Mouse (Mus musculus) adrenal gland (tissue): Measurements from ENCODE around the gene Homez.

ENCODE experiments used
- intact Hi-C: fragments of 180-260 bp; cut with DNase I; formaldehyde crosslinking; loops from one replicate; pipeline ENCODE4 v1.15.1; 2025

Homez gene

GRCm38 (mm10) chr14:54875844-54876538 lies 5.2 kb upstream of the Homez start:
- intact Hi-C loops = no loop called here

GRCm38 (mm10) chr14:54874165-54874564 lies 3.4 kb upstream of the Homez start:
- intact Hi-C loops = no loop called here

- intact Hi-C loops = no loop called here
Observed at GRCm38 (mm10) chr14:54868026-54868425, 2.7 kb downstream of the Homez start.

- intact Hi-C loops = no loop called here
Observed at GRCm38 (mm10) chr14:54866936-54867335, 3.8 kb downstream of the Homez start.

GRCm38 (mm10) chr14:54866268-54866667 lies 4.5 kb downstream of the Homez start:
- intact Hi-C loops = no loop called here

GRCm38 (mm10) chr14:54865626-54866025 lies 5.1 kb downstream of the Homez start:
- intact Hi-C loops = no loop called here

- intact Hi-C loops = no loop called here
Observed at GRCm38 (mm10) chr14:54864313-54865036, 6.3 kb downstream of the Homez start.

GRCm38 (mm10) chr14:54863501-54864312 lies 7.1 kb downstream of the Homez start:
- intact Hi-C loops = no loop called here

- intact Hi-C loops = no loop called here
Observed at GRCm38 (mm10) chr14:54860511-54860910, 10.2 kb downstream of the Homez start.

- intact Hi-C loops = no loop called here
Observed at GRCm38 (mm10) chr14:54857891-54858290, 12.9 kb downstream of the Homez start.

- intact Hi-C loops = no loop called here
Observed at GRCm38 (mm10) chr14:54856703-54857102, 14.1 kb downstream of the Homez start.

- intact Hi-C loops = no loop called here
Observed at GRCm38 (mm10) chr14:54855726-54856125, 15.0 kb downstream of the Homez start.

- intact Hi-C loops = loop anchor here (2.0 kb wide), 2 partner anchors 95 to 171 kb away; partner anchors contain the start of gene Ngdn
Observed at GRCm38 (mm10) chr14:54843461-54843860, 27.3 kb downstream of the Homez start.

- intact Hi-C loops = no loop called here
Observed at GRCm38 (mm10) chr14:54823716-54824115, 47.0 kb downstream of the Homez start.

- intact Hi-C loops = no loop called here
Observed at GRCm38 (mm10) chr14:54822301-54822700, 48.5 kb downstream of the Homez start.

- intact Hi-C loops = loop anchor here (2.0 kb wide), 1 partner anchor 103 kb away; no protein-coding TSS in a partner anchor
Observed at GRCm38 (mm10) chr14:54817791-54818190, 53.0 kb downstream of the Homez start.

GRCm38 (mm10) chr14:54815737-54816136 lies 55.0 kb downstream of the Homez start:
- intact Hi-C loops = no loop called here

- intact Hi-C loops = no loop called here
Observed at GRCm38 (mm10) chr14:54813991-54814390, 56.8 kb downstream of the Homez start, which contains the start of gene Rnf212b. Gene Rnf212b (plus strand): TSS chr14:54814141.

- intact Hi-C loops = no loop called here
Observed at GRCm38 (mm10) chr14:54809668-54810033, 61.1 kb downstream of the Homez start.

GRCm38 (mm10) chr14:54808718-54809667 lies 61.8 kb downstream of the Homez start:
- intact Hi-C loops = no loop called here

GRCm38 (mm10) chr14:54806124-54806523 lies 64.6 kb downstream of the Homez start:
- intact Hi-C loops = no loop called here
